Mouse (Mus musculus) kidney, postnatal 36 days (tissue): ENCODE measurements around the gene Trappc10.

Experiments
- DNase-seq, 2 experiments: peaks; one replicate each; pipeline ENCODE4 v3.0.0; 2021 to 2022; ENCODE audit warnings: mixed read lengths in 2 of 2

The Trappc10 gene

GRCm38 (mm10) chr10:78158041-78158440 lies 86.4 kb downstream of the Trappc10 start:
- peak; percentile 63 to 75 for DNase-seq

DNA sequence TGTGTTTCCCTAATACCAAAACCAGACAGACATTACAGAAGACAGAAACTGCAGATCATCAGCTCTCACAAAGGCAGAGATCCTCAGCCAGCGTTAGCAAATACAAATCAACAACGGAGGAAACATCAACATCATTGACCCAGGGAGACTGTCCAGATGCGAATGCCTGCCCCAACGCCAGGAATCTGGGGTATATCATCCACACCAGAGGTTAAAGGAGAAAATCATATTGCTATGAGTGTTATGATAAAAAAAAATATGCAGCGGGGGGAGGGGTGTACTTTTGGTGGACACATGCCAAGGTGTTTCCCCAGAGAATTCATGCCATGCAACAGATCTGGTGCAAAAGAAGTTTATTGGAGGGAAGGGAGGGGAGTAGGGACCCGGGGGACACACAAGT lies 87.5 kb downstream of the Trappc10 start:
- no peak for DNase-seq

GRCm38 (mm10) chr10:78148834-78149766 lies 95.3 kb downstream of the Trappc10 start:
- no peak for DNase-seq

DNA sequence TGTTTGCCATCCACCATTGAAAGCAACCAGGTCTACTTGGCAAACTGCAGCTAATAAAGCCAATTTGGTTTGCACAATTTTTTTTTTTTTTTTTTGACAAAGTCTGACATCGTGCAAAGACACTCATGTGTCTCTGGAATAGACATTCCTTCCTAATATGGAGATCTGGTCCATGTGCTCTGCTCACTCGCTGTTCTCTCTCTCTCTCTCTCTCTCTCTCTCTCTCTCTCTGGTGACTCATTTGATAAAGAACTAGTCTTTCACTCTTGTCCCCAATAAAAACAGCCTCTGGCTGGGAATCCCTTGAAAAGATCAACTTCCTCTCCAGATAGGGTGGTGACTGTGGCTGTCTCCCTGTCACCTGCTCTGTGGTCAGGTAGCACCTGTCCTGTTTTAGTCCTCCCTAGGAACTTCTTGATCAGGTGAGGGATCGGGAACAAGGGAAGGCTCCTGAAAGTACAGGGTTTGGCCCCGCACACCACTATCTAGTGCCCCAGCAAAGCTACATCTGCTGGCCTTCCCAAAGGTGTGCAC lies 96.5 kb downstream of the Trappc10 start:
- no peak for DNase-seq

DNA sequence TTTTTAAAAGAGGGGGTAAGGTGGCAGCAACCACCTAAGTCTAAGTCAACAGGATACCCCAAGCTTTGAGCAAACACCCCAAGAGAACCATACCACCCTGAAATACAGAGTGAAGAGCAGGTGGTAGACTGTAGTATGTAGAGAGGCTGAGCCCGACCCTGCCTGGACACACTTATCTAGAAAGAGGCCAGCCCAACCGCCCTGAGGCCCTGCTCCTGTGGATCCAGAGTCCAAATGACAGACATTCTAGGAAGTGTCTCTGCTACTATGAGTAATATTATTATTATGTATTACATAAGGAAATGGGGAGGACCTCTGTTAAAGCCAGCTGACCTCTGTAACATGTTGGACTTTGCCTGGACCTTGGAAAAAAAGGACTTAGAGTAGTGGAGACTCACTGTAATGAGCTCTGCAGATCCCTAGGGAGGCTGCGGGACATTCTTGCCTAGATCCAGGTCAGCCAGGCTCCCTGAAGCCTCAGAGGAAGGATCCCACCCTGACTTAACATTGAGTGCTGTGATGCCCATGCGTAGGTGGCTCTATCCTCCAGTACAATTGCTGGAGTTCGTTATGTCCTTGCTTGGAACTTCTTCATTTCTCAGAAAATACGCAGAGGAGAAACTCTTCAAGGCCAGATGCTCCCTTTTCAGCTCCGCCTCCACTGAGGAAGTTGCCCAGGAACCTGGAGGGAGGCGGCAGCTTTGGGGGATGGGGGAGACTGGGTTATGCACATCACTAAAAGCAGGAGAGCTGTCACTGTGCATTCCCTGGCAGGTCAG lies 100.5 kb downstream of the Trappc10 start:
- DNase-seq = peak; percentile 49 to 77

DNA sequence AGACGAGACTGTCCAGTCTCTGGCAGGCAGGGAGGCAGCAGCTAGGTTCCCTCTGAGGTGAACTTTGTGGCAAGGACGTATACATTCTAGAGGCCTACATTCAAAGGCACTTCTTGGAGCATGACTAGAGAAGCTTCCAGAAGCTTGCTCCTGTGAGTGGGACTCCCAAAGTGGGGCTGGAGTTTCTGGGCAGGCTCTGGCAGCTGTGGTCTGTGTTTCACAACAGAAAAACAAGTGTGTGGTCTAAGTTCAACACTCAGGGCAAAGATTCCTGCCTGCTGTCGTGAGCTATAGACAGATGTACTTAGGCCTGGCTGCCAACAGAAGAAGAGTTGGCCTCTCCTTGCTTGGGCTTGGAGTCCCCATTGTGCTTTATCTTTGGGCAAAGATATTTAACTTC lies 103.6 kb downstream of the Trappc10 start:
- DNase-seq = no peak

DNA sequence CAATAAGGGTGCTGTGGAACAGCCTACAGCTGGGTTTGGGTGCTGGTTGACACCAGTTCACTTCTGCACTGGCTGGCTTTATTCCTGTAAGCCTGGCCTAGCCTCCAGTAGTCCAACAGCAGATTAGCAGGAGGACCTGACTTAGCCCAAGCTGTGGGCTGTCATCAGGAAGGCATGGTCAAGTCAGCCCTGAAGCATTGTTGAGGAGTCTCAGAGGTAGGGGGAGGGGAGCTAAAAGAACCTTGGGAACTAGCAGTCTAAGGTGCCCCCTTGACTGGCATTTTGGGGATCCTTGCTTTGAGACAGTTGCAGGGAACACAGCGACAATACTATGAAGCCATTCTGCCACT lies 104.2 kb downstream of the Trappc10 start:
- DNase-seq = no peak

GRCm38 (mm10) chr10:78139572-78140250 lies 104.7 kb downstream of the Trappc10 start:
- DNase-seq = no peak

DNA sequence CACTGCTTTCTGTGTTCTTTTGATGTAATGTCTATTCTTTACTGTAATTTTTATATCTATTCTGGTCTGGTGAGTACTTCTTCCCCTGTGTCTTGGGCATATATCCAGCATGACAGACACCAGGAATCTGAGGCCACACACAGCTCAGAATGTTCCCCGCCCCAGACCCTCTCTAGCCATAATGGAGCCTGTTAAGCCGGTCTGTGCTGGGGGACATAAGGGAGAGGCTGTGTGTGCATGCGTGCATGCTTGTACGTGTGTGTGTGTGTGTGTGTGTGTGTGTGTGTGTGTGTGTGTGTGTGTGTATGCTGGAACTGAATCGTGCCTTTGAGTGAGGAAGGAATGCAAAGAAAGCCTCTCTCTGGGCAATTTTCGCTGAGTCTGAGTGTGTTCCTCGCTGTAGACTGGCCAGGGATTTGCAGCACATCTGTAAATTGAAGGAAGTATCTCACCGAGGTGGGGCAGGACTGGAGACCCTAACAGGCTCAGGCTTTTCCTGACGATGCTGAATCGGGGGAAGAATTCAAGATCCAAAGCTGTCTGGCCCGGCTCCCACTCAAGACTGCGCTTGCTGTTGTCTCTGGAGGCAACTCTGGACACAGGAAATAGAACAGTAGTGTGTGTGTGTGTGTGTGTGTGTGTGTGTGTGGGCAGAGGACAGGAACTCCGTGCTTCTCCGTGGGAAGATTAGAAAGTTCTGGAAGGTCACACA lies 105.5 kb downstream of the Trappc10 start:
- DNase-seq = peak; percentile 79 to 82

DNA sequence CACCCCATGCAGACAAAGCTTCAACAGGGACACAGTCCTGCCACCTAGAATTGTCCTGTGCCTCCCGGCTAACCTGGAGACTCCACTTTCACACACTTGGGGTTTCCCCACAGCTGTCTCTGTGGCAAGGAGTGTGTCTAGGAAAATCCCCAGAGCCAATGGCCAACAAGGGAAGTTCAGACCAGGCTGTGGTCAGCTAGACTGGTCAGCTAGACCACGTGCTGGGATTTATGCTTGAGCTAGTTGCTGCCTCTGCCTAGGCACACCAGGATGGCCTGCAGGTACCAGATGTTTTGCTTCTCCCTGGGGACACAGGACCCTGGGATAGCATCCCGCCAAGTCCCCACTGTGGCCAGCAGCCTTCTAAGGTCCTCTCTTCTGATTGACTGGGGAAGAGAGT lies 107.2 kb downstream of the Trappc10 start:
- no peak for DNase-seq
